Mouse (Mus musculus) brain, embryonic 14.5 days (tissue): ENCODE measurements at regions not wholly inside any gene's neighbourhood (a gene's known extent, or its start where the extent isn't known, plus 50 kb on each side); places are given as distances from the start of the nearest gene placed in this dataset.

Experiments used
- CTCF ChIP-seq: fragments of 200-500 bp; IDR thresholded peaks from 2 replicates; pipeline ENCODE4 v1.5.1; 2012; ENCODE audit warnings: inconsistent platforms, mild to moderate bottlenecking, moderate library complexity, borderline replicate concordance; ENCODE audit not compliant: insufficient read depth, insufficient read length; ENCODE audit errors: extremely low read depth
- POLR2A ChIP-seq: fragments of 200-500 bp; IDR thresholded peaks from 2 replicates; pipeline ENCODE4 v1.6.1; 2012; ENCODE audit warnings: mild to moderate bottlenecking, inconsistent platforms, borderline replicate concordance; ENCODE audit not compliant: poor library complexity, insufficient read depth, insufficient read length, severe bottlenecking; ENCODE audit errors: extremely low read depth

DNA sequence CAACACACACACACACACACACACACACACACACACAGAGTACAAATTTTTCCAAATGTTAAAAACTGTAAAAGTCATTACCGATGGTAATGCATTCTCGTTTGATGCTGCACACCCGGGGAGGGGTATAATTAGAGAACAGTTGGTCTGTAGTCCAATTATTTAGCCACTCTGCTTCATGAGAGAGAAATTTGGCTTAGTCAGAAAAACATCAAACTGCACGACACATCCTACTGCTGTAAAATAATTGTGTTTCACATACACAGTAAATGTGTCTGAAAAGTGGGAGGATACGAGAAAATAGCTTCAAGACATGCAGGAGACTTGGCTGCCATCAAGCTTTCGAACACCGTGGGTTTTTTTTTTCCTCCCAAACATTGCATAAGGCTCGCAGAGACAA is 194.5 kb upstream of the Tox3 start:
- TF ChIP-seq CTCF, result no peak
- no peak for TF ChIP-seq POLR2A
